Mouse (Mus musculus): ENCODE results near the gene Slc8b1. TPM values are rescaled to one million over a fixed set of nuclear protein-coding genes. Genes with fewer than 3 reads are reported as not detected.

Slc8b1 gene
- polyA plus RNA-seq, 1 experiment, result 40.0 TPM

DNA sequence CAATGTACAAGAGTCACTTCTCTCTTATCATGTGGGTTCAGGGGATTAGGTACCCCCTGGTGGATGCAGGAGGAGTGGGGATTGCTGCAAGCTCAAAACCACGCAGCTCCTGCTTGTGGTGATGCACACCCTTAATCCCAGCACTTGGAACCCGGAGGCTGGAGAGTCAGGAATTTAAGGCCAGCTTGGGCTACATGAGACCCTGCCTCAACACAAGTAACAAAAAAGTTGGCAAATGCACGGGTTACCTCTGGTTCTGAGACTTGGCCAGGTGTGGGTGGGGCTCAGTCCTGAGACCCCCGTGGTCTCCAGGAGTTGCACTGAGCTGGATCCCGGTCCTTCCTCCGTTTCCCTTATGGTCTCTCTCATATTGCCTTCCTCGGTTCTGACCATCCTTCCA is 4.5 kb downstream of the Slc8b1 start:
- Histone ChIP-seq H3K4me1 (ENCODE audit: control insufficient read depth, insufficient read depth, low read length) (peaks cover 22% of the 10 kb centered on the region), H3K4me3 (replicated peaks; ENCODE audit: extremely low read depth, low read depth, low read length) (no peak overlapping the region)
- no peak for TF ChIP-seq CTCF (IDR thresholded peaks at IDR 0.05; ENCODE audit: insufficient read depth, low read length)
- no peak for TF ChIP-seq POLR2A (IDR thresholded peaks at IDR 0.05; ENCODE audit: borderline replicate concordance, extremely low read depth, low read depth, low read length)
- 75% methylated on average over 7 of the region's 7 CpGs for WGBS
- no peak for DNase-seq

DNA sequence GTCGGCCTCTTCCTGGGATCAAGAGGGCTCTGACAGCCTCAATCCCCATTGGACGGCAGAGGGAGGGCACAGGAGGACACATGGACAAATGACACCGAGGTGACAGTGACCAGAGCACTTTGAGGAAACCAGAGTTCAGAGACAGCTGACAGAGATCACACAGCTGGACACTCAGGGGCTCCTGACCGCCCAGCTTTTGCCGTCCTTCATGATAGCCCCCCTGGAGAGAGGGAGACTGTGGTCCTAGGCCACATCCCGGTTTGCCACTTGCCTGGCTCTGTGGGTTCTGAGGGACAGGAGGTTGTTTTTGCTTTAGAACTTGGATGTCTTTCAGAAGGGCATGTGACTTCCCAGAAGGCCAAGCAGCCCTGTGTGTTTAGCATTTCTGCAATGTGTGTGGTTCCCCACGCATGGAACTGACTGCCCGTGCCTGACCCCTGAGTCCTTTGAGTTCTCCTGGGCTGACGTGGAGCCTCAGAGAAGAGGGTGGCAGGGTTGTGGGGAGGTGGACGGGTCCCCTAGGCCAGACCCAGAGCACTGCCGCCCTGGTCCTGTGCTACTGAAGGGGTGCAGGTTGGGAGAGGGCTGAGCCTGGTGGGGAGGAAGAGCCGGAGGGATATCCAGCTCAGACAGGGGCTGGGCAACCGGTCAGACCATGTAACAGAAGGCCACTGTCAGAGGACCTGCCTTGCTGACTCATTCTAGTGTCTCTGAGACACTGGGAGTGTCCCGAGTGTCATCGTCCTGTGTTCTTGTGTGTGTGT is 5.4 kb downstream of the Slc8b1 start:
- 53% methylated on average over 15 of the region's 15 CpGs for WGBS
- peak; percentile 26 for DNase-seq
- TF ChIP-seq CTCF (IDR thresholded peaks at IDR 0.05; ENCODE audit: insufficient read depth, low read length) (no peak), POLR2A (IDR thresholded peaks at IDR 0.05; ENCODE audit: borderline replicate concordance, extremely low read depth, low read depth, low read length) (peak; percentile 56; the same call in 1 of the 2 replicates)

DNA sequence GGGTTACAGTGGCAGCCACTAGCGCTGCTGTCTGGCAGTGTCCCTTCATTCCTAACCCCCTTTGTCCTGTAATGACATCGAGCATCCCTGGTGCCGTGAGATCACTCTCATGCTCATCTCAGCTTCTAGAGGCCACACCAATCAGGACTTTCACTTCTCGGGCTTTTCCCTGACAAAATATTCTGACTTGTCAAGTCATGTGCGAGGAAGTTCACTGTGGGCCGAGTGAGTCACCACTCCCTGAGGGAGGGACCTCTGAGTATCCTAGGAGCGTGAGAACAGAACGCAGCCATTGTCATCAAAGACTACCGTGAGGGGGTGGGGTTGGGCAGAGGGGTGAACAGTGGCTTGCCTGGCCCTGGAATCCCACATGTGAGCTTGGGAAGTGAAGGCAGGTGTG is 6.6 kb downstream of the Slc8b1 start:
- Histone ChIP-seq H3K4me3 (replicated peaks; ENCODE audit: extremely low read depth, low read depth, low read length) (no peak overlapping the region), H3K4me1 (ENCODE audit: control insufficient read depth, insufficient read depth, low read length) (peaks cover 22% of the 10 kb centered on the region)
- no peak for DNase-seq
- TF ChIP-seq CTCF (IDR thresholded peaks at IDR 0.05; ENCODE audit: insufficient read depth, low read length) (no peak), POLR2A (IDR thresholded peaks at IDR 0.05; ENCODE audit: borderline replicate concordance, extremely low read depth, low read depth, low read length) (no peak)
- WGBS, result 35% methylated on average over 9 of the region's 9 CpGs

More for the DNA sequence above, 5.4 kb downstream of the Slc8b1 start:
- Histone ChIP-seq H3K4me1 (ENCODE audit: control insufficient read depth, insufficient read depth, low read length) (peaks cover 22% of the 10 kb centered on the region), H3K4me3 (replicated peaks; ENCODE audit: extremely low read depth, low read depth, low read length) (no peak overlapping the region)

DNA sequence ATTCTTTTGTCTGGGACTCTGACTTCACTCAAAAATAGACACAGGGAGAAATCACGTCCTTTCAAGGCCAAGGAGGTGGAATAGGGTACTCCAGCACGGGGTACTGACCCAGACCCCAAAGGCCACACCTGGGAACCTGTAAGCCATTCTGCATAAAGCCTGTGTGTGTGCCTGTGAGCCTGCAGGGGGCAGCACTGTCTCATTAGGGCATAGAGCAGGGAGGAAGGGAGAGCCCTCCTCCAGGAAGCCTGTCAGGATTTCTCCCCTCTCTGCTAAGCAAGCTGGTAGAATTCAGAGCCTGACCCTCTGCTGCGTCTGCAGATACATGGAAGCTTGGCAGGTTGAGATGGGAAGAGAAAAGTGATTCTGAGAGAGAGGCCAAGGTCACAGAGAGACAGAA is 11.7 kb downstream of the Slc8b1 start:
- no peak for DNase-seq
- Histone ChIP-seq H3K4me1 (ENCODE audit: control insufficient read depth, insufficient read depth, low read length) (peaks cover 2% of the 10 kb centered on the region; the same call in 1 of the 2 replicates), H3K4me3 (replicated peaks; ENCODE audit: extremely low read depth, low read depth, low read length) (no peak overlapping the region)
- 81% methylated on average over 3 of the region's 3 CpGs for WGBS
- no peak for TF ChIP-seq POLR2A (IDR thresholded peaks at IDR 0.05; ENCODE audit: borderline replicate concordance, extremely low read depth, low read depth, low read length)
- TF ChIP-seq CTCF (IDR thresholded peaks at IDR 0.05; ENCODE audit: insufficient read depth, low read length), result peak; percentile 72

DNA sequence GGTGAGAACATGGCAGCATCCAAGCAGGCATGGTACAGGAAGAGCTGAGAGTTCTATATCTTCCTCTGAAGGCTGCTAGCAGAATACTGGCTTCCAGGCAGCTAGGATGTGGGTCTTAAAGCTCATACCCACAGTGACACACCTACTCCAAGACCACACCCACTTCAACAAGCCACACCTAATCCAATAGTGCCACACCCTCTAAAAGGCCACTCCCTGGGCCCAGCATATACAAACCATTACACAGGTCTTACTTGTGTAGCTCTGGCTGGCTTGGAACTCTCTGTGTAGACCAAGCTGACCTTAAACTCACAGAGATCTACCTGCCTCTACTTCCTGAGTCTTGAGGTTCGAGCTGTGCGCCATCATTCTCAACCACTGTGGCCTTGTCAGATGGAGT is 13.8 kb downstream of the Slc8b1 start:
- WGBS, result 96% methylated on average over 2 of the region's 2 CpGs
- TF ChIP-seq CTCF (IDR thresholded peaks at IDR 0.05; ENCODE audit: insufficient read depth, low read length) (no peak), POLR2A (IDR thresholded peaks at IDR 0.05; ENCODE audit: borderline replicate concordance, extremely low read depth, low read depth, low read length) (no peak)
- H3K4me3 ChIP-seq (replicated peaks; ENCODE audit: extremely low read depth, low read depth, low read length), result no peak overlapping the region
- H3K4me1 ChIP-seq (ENCODE audit: control insufficient read depth, insufficient read depth, low read length), result no peaks in the 10 kb centered on the region
- DNase-seq, result no peak

DNA sequence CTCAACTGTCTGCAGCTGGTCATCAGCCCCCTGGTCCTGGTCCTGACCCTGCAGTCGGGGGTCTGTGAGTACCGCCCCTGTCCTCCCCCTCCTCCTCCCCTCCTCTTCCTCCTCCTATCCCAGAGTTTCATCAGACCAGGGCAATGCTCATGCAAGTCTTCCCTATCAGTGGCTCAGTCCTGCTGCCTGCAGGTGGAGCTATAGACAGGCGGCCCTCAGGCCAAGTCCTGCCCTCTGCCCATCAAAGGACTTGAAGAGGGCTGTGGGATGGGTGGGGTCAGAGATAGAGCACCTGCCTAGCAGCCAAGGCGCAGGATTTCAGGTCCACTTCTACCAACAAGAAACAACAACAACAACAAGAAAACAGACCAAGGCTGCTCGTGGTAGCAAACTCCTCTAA is 14.8 kb downstream of the Slc8b1 start:
- DNase-seq, result no peak
- H3K4me1 ChIP-seq (ENCODE audit: control insufficient read depth, insufficient read depth, low read length), result no peaks in the 10 kb centered on the region
- 46% methylated on average over 5 of the region's 5 CpGs for WGBS
- TF ChIP-seq CTCF (IDR thresholded peaks at IDR 0.05; ENCODE audit: insufficient read depth, low read length) (peak; percentile 44), POLR2A (IDR thresholded peaks at IDR 0.05; ENCODE audit: borderline replicate concordance, extremely low read depth, low read depth, low read length) (no peak)
- no peak overlapping the region for H3K4me3 ChIP-seq (replicated peaks; ENCODE audit: extremely low read depth, low read depth, low read length)

DNA sequence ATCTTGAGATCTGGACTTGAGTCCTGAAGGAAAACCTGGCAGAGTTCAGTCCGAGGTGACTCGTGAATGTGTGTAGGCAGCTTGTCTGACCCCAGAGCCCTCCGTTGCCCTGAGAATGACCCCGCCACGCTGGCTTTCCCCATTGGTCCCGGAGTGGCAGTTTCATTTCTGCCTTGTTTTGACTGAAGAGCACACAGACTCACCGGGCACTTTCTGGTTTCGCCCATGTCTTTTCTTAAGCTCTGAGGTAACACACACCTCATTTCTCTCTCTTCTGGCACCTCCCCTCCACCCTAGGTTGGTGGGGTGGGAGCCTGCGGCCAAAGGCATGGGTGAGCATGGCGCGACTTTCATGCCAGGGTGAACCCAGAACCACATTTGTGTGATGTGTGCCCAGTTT is 15.3 kb downstream of the Slc8b1 start:
- TF ChIP-seq CTCF (IDR thresholded peaks at IDR 0.05; ENCODE audit: insufficient read depth, low read length) (no peak), POLR2A (IDR thresholded peaks at IDR 0.05; ENCODE audit: borderline replicate concordance, extremely low read depth, low read depth, low read length) (no peak)
- H3K4me3 ChIP-seq (replicated peaks; ENCODE audit: extremely low read depth, low read depth, low read length), result no peak overlapping the region
- WGBS, result 62% methylated on average over 11 of the region's 11 CpGs
- no peaks in the 10 kb centered on the region for H3K4me1 ChIP-seq (ENCODE audit: control insufficient read depth, insufficient read depth, low read length)
- no peak for DNase-seq

DNA sequence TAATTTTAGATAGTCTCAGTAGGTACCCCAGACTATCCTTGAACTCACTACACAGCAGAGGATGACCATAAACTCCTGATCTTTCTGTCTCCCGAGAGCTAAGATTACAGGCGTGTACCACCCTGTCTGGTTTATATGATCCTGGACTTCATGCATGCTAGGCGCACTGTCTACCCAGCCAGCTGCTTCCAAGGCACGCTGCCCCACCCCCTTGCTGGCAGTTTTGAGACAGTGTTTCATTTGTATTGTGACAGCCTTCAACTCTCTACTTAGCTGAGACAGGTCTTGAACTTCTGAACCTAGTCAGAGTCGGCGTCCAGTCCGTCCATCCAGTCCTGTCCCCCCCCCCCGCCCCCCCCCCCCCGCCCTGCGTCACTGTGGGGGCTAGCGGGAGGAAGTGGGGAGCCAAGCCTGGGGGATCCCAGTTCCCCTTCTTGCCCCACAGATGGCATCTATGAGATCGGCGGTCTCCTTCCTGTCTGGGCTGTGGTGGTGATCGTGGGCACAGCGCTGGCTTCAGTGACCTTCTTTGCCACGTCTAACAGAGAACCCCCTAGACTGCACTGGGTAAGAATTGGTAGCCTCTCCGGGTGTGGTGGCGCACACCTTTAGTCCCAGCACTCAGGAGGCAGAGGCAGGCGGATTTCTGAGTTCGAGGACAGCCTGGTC is 16.5 kb downstream of the Slc8b1 start:
- 76% methylated on average over 17 of the region's 20 CpGs for WGBS
- TF ChIP-seq CTCF (IDR thresholded peaks at IDR 0.05; ENCODE audit: insufficient read depth, low read length) (no peak), POLR2A (IDR thresholded peaks at IDR 0.05; ENCODE audit: borderline replicate concordance, extremely low read depth, low read depth, low read length) (no peak)
- Histone ChIP-seq H3K4me1 (ENCODE audit: control insufficient read depth, insufficient read depth, low read length) (no peaks in the 10 kb centered on the region), H3K4me3 (replicated peaks; ENCODE audit: extremely low read depth, low read depth, low read length) (no peak overlapping the region)
- no peak for DNase-seq

DNA sequence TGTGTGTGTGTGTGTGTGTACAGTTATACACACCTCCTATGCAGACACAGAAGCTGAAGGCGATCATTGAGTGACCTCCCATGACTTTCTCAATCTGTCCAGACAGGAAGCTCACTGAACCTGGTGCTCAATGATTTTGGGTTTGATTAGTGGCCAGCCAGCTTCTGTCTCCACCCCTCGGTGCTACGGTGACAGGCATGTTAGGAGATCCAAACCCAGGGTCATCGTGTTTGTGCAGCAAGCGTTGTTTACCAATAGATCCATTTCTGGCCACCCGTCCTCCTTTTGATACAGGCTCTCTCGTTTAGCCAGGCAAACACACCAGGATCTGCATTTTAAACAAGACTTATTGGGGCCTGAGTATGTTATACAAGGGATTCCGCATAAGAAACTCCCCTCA is 20.7 kb downstream of the Slc8b1 start:
- 67% methylated on average over 8 of the region's 8 CpGs for WGBS
- Histone ChIP-seq H3K4me3 (replicated peaks; ENCODE audit: extremely low read depth, low read depth, low read length) (no peak overlapping the region), H3K4me1 (ENCODE audit: control insufficient read depth, insufficient read depth, low read length) (no peaks in the 10 kb centered on the region)
- no peak for TF ChIP-seq POLR2A (IDR thresholded peaks at IDR 0.05; ENCODE audit: borderline replicate concordance, extremely low read depth, low read depth, low read length)
- TF ChIP-seq CTCF (IDR thresholded peaks at IDR 0.05; ENCODE audit: insufficient read depth, low read length), result no peak
- no peak for DNase-seq

Measured in lung, adult 2 months (tissue).